Mouse (Mus musculus): ENCODE measurements around the gene F12. TPM values are rescaled to one million over a fixed set of nuclear protein-coding genes. Genes with fewer than 3 reads are reported as not detected.

The F12 gene
- total and polyA plus RNA-seq, 2 experiments from 2014 or later = 0.51 TPM; not detected in 1

DNA sequence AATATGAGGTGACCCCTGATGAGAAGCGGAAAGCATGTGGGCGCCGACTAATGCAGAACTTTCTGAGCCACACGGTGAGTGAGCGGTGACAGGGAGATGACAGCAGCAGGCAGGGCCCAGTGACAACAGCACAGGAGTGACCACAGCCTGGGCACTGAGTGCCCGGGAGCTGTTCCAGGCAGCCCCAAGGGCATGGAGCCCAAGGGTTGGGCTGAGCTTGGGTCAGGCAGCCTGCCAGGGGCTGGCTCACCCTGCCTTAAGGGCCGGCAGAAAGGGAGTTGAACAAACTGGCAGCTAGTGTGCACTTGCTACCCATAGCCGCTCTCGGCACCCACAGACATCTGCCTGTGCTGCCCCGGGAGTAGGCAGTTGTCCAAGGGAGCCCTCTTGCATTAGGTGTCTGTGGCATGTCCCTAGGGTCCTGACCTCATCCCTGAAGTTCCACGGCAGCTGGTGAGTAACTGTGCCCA, 24.0 kb upstream of the F12 start:
- Histone ChIP-seq H3K9me3 (ENCODE audit: low read length) (no peaks in the 10 kb centered on the region), H3K4me1 (ENCODE audit: insufficient read depth) (no peaks in the 10 kb centered on the region; the same call in 1 of the 2 replicates), H3K27ac (ENCODE audit: low read depth, low read length) (no peak overlapping the region), H3K4me2 (ENCODE audit: low read depth) (no peak overlapping the region), H3K4me3 (ENCODE audit: low read depth, low read length) (no peak overlapping the region), H3K27me3 (ENCODE audit: insufficient read depth, low read length) (no peaks in the 10 kb centered on the region), H3K9ac (no peak overlapping the region), H3K36me3 (ENCODE audit: insufficient read depth) (peaks cover 52% of the 10 kb centered on the region)
- peak; percentile 65 for ATAC-seq
- no peak for TF ChIP-seq CTCF (IDR thresholded peaks at IDR 0.05; ENCODE audit: low read depth)
- 75% methylated on average over 11 of the region's 11 CpGs for WGBS
- DNase-seq = peak; percentile 52

DNA sequence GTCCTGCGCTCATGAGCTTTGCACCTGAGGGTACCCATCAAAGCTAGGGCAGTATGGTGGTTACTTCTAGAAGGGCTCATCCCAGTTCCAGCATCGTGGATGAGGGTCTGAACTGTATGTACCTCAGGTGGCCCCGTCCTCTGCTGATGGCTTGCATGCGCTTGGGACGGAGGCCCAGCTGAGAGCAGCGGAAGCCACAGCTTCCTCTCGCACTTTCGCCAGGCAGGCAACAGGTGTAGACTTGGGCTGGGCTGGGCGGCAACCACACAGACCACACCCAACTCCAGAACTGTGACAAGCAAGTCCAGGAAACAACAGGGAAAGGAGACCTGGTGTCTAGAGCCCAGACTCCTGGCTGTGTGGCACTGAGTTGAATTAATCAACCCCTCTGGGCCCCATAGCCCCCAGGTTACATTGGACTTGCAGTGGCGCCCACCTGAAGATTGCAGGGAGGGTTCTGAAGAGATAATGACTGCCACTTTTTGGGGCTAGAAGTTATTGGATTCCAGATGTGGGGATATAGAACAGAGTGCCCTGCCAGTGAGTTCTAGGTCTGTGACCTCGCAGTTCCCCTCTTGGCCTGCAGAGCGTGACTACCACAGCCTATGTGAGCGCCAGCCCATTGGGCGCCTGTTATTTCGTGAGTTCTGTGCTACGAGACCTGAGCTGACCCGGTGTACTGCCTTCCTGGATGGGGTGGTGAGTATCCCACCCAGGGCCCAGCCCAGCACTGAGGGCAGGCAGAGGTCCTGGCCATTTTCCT, 23.3 kb upstream of the F12 start:
- Histone ChIP-seq H3K9me3 (ENCODE audit: low read length) (no peaks in the 10 kb centered on the region), H3K36me3 (ENCODE audit: insufficient read depth) (peaks cover 46% of the 10 kb centered on the region), H3K4me2 (ENCODE audit: low read depth) (no peak overlapping the region), H3K9ac (no peak overlapping the region), H3K4me3 (ENCODE audit: low read depth, low read length) (no peak overlapping the region), H3K4me1 (ENCODE audit: insufficient read depth) (no peaks in the 10 kb centered on the region; the same call in 1 of the 2 replicates), H3K27me3 (ENCODE audit: insufficient read depth, low read length) (no peaks in the 10 kb centered on the region), H3K27ac (ENCODE audit: low read depth, low read length) (no peak overlapping the region)
- 87% methylated on average over 17 of the region's 17 CpGs for WGBS
- TF ChIP-seq CTCF (IDR thresholded peaks at IDR 0.05; ENCODE audit: low read depth) = peak; percentile 28
- ATAC-seq (no peak), DNase-seq (no peak)

DNA sequence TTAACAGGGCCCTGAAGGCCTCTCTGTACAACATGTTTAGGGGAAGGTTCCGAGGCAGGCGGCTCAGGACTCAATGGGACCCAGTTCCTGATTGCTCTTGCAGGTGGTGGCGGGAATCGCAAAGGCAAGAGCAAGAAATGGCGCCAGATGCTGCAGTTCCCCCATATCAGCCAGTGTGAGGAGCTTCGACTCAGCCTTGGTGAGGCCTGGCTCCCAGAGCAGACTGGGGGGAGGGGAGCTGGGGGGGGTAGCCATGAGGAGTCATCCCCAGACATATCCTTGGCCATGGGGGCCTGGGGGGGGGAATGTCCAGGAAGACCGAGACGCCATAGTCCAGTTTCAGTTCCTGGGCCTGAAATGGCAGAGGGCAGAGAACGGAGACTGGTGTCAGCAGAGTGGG, 22.6 kb upstream of the F12 start:
- H3K9ac ChIP-seq = no peak overlapping the region
- H3K9me3 ChIP-seq (ENCODE audit: low read length) = no peaks in the 10 kb centered on the region
- TF ChIP-seq CTCF (IDR thresholded peaks at IDR 0.05; ENCODE audit: low read depth) = no peak
- no peak overlapping the region for H3K4me2 ChIP-seq (ENCODE audit: low read depth)
- ATAC-seq (no peak), DNase-seq (no peak)
- peaks cover 40% of the 10 kb centered on the region for H3K36me3 ChIP-seq (ENCODE audit: insufficient read depth)
- 90% methylated on average over 9 of the region's 9 CpGs for WGBS
- H3K4me1 ChIP-seq (ENCODE audit: insufficient read depth) = no peaks in the 10 kb centered on the region; the same call in 1 of the 2 replicates
- no peaks in the 10 kb centered on the region for H3K27me3 ChIP-seq (ENCODE audit: insufficient read depth, low read length)
- H3K27ac ChIP-seq (ENCODE audit: low read depth, low read length) = no peak overlapping the region
- H3K4me3 ChIP-seq (ENCODE audit: low read depth, low read length) = no peak overlapping the region

DNA sequence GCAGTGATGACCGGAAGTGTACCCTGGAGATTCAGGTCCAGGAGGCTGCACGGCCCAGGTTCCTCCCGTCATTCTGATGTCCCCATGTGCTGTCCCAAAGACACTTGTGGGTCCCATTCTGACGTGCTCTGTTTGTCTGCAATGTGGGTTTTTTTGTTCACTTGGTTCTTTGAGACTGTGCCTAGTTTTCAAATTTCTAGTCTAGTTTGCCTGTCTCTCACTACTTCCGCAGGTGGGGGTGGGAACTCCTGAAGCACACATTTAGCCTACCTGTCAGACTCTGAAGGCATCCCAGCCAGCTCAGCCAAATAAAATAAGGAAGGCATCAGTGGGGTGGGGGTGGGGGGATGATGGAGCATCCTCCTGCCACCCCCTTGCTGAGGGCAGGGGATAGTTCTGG, 21.5 kb upstream of the F12 start:
- no peak overlapping the region for H3K4me3 ChIP-seq (ENCODE audit: low read depth, low read length)
- peaks cover 30% of the 10 kb centered on the region for H3K36me3 ChIP-seq (ENCODE audit: insufficient read depth)
- no peaks in the 10 kb centered on the region for H3K27me3 ChIP-seq (ENCODE audit: insufficient read depth, low read length)
- no peak overlapping the region for H3K4me2 ChIP-seq (ENCODE audit: low read depth)
- H3K9me3 ChIP-seq (ENCODE audit: low read length) = no peaks in the 10 kb centered on the region
- ATAC-seq (no peak), DNase-seq (no peak)
- H3K4me1 ChIP-seq (ENCODE audit: insufficient read depth) = no peaks in the 10 kb centered on the region; the same call in 1 of the 2 replicates
- TF ChIP-seq CTCF (IDR thresholded peaks at IDR 0.05; ENCODE audit: low read depth) = no peak
- H3K27ac ChIP-seq (ENCODE audit: low read depth, low read length) = no peak overlapping the region
- 92% methylated on average over 5 of the region's 5 CpGs for WGBS
- H3K9ac ChIP-seq = no peak overlapping the region

DNA sequence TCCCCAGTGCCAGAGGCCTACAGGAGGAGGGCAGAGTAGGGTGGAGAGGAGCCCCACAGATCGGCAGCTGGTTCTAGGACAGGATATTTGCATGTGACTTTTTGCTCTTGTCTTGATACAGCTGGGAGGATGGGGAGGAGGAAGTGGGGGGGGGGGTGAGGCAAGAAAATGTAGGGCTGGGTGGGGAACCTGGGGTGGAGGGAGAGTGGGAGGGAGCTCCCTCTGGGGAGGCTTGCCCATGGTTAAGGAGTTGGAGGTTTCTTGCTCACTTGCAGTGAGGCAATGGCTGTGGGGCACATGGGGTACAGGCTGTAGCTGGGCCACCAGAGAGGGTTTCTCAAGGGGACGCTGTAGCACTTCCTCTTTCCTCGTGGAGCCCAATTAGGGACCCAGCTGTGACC, 20.9 kb upstream of the F12 start:
- H3K27me3 ChIP-seq (ENCODE audit: insufficient read depth, low read length) = no peaks in the 10 kb centered on the region

DNA sequence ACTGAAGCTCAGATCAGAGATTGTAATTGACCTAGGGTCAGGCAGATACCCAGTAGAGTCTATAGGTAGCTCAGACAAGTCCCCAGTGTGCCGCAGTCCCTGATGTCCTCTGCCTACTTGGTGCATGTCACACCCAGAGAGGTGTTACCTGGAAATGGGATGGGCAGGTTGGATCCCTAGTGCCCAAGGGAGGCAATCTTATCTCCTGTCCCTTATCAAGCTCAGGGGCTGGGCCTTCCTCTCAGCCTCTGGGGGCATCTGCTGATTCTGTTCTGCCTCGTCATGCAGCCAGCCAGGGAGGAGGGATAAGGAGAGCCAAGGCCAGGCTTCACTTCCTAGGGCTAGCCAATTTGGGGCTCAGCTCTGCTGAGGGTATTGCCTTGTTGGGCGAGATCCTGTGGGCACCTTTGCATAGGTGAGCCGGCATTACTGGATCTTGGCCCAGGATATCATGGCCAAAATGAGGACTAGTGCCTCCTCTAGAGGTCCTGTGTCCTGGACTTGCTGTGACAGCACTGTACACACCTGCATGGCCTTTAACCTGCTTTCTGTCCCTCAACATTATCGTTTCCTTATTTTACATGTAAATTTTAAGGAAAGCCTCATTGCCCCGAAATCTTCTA, 20.0 kb upstream of the F12 start:
- Histone ChIP-seq H3K9ac (peak overlapping the region; percentile 81), H3K9me3 (ENCODE audit: low read length) (no peaks in the 10 kb centered on the region), H3K36me3 (ENCODE audit: insufficient read depth) (peaks cover 14% of the 10 kb centered on the region), H3K4me3 (ENCODE audit: low read depth, low read length) (peak overlapping the region; percentile 86; the same call in 1 of the 2 replicates), H3K27ac (ENCODE audit: low read depth, low read length) (no peak overlapping the region), H3K27me3 (ENCODE audit: insufficient read depth, low read length) (no peaks in the 10 kb centered on the region), H3K4me2 (ENCODE audit: low read depth) (peak overlapping the region; percentile 84), H3K4me1 (ENCODE audit: insufficient read depth) (no peaks in the 10 kb centered on the region; the same call in 1 of the 2 replicates)
- TF ChIP-seq CTCF (IDR thresholded peaks at IDR 0.05; ENCODE audit: low read depth) = no peak
- no peak for ATAC-seq
- DNase-seq = no peak
- 79% methylated on average over 6 of the region's 6 CpGs for WGBS

More for the DNA sequence above, 20.9 kb upstream of the F12 start:
- Histone ChIP-seq H3K9me3 (ENCODE audit: low read length) (no peaks in the 10 kb centered on the region), H3K4me3 (ENCODE audit: low read depth, low read length) (no peak overlapping the region), H3K36me3 (ENCODE audit: insufficient read depth) (peaks cover 24% of the 10 kb centered on the region), H3K9ac (no peak overlapping the region), H3K27ac (ENCODE audit: low read depth, low read length) (no peak overlapping the region), H3K4me2 (ENCODE audit: low read depth) (no peak overlapping the region), H3K4me1 (ENCODE audit: insufficient read depth) (no peaks in the 10 kb centered on the region; the same call in 1 of the 2 replicates)
- TF ChIP-seq CTCF (IDR thresholded peaks at IDR 0.05; ENCODE audit: low read depth) = no peak
- 74% methylated on average over 3 of the region's 3 CpGs for WGBS
- DNase-seq = no peak
- no peak for ATAC-seq
